Mouse (Mus musculus) C2C12 (cell line): Measurements from ENCODE around the gene Gm6588. TPM values are rescaled to one million over a fixed set of nuclear protein-coding genes. Genes with fewer than 3 reads are reported as not detected.

Source experiments
- H3K27me3 ChIP-seq: one replicate; pipeline ENCODE4 v1.6.1; 2011; ENCODE audit not compliant: control insufficient read depth, insufficient read depth, insufficient read length
- H3K36me3 ChIP-seq: one replicate; pipeline ENCODE4 v1.6.1; 2011; ENCODE audit not compliant: control insufficient read depth, insufficient read depth
- H3K4me3 ChIP-seq: one replicate; pipeline ENCODE4 v1.5.1; 2011; ENCODE audit warnings: mild to moderate bottlenecking, control low read depth; ENCODE audit not compliant: poor library complexity, insufficient read depth, severe bottlenecking
- H3K79me2 ChIP-seq: one replicate; pipeline ENCODE4 v1.6.1; 2011; ENCODE audit not compliant: control insufficient read depth, insufficient read depth
- H3K79me3 ChIP-seq: one replicate; pipeline ENCODE4 v1.6.1; 2011; ENCODE audit warnings: low read depth, control low read depth
- H3ac ChIP-seq: one replicate; pipeline ENCODE3; 2011; ENCODE audit warnings: low read depth; ENCODE audit not compliant: control insufficient read depth, insufficient read length
- CEBPB ChIP-seq: IDR thresholded peaks from one replicate; pipeline ENCODE4 v1.6.1; 2011; ENCODE audit warnings: low read depth, mild to moderate bottlenecking, control low read depth, moderate library complexity
- CTCF ChIP-seq: IDR thresholded peaks from one replicate; pipeline ENCODE4 v1.5.1; 2011; ENCODE audit not compliant: control insufficient read depth, insufficient read depth, insufficient read length
- FOSL1 ChIP-seq: IDR thresholded peaks from one replicate; pipeline ENCODE4 v1.8.0; 2011; ENCODE audit warnings: mild to moderate bottlenecking, low read length; ENCODE audit not compliant: poor library complexity, insufficient read depth, severe bottlenecking
- MAX ChIP-seq: IDR thresholded peaks from one replicate; pipeline ENCODE4 v1.6.1; 2011; ENCODE audit warnings: mild to moderate bottlenecking, control low read depth
- MYOD1 ChIP-seq: IDR thresholded peaks from one replicate; pipeline ENCODE4 v1.6.1; 2011; ENCODE audit warnings: low read depth; ENCODE audit not compliant: control insufficient read depth, insufficient read length
- MYOG ChIP-seq: IDR thresholded peaks from one replicate; pipeline ENCODE4 v1.6.1; 2011; ENCODE audit not compliant: control insufficient read depth, insufficient read length; ENCODE audit errors: extremely low read depth
- USF1 ChIP-seq: IDR thresholded peaks from one replicate; pipeline ENCODE4 v1.6.1; 2011; ENCODE audit warnings: low read depth, mild to moderate bottlenecking, control low read depth, moderate library complexity
- long read RNA-seq, 2 experiments: library from polyadenylated mRNA; unstranded; transcript quantifications; one replicate each; pipeline ENCODE4 v2.0.0; 2019 to 2020
- polyA plus RNA-seq: library from polyadenylated mRNA; unstranded; fragments of >200 nt; fragmentation: generic; extraction: Trizol; gene quantifications from one replicate; pipeline ENCODE4 v1.2.1, GENCODE M21; 2012; ENCODE audit warnings: missing spikeins

Gm6588 gene
- polyA plus RNA-seq = not detected
- long read RNA-seq, experiment 1 = 0 reads
- long read RNA-seq, experiment 2 = 0 reads

GRCm38 (mm10) chr5:112448747-112449440, at the start of gene Gm6588:
Gene Gm6588, plus strand, starts transcription at chr5:112449426.
- no peak within 1 kb of the TSS for H3ac ChIP-seq
- H3K79me3 ChIP-seq = no peaks in the 10 kb centered on the region
- no peak within 1 kb of the TSS for H3K4me3 ChIP-seq
- no peaks in the 10 kb centered on the region for H3K36me3 ChIP-seq
- TF ChIP-seq MAX (no peak), FOSL1 (no peak), CTCF (no peak), USF1 (no peak), CEBPB (no peak), MYOG (no peak), MYOD1 (no peak)
- peaks cover 28% of the 10 kb centered on the region for H3K27me3 ChIP-seq
- H3K79me2 ChIP-seq = no peaks in the 10 kb centered on the region

DNA sequence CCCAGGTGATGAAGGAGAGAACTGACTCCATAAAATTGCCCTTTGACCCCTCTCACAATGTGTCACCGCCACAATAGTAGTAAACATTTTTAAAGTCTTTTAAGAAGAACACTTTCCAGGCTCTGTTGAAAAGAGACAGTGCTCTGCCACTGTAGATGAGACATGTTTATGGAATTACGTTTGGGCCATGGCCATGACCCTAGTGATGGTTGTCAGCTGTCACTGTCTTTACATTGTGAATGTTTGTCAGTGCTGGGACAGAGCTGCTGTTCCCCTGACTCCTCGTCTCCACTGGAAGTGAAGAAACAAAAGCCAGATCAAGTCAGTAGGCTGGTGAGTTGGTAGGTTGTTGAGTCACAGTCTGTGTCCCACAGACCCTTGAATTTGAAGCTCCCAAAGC, 46.8 kb upstream of the Gm6588 start:
- H3ac ChIP-seq = no peak overlapping the region
- H3K4me3 ChIP-seq = no peak overlapping the region
- H3K27me3 ChIP-seq = peaks cover 1% of the 10 kb centered on the region
- H3K79me2 ChIP-seq = no peaks in the 10 kb centered on the region
- TF ChIP-seq CEBPB = no peak
- no peak for TF ChIP-seq CTCF
- TF ChIP-seq MYOD1 = no peak
- TF ChIP-seq MAX = no peak
- no peaks in the 10 kb centered on the region for H3K36me3 ChIP-seq
- no peaks in the 10 kb centered on the region for H3K79me3 ChIP-seq

DNA sequence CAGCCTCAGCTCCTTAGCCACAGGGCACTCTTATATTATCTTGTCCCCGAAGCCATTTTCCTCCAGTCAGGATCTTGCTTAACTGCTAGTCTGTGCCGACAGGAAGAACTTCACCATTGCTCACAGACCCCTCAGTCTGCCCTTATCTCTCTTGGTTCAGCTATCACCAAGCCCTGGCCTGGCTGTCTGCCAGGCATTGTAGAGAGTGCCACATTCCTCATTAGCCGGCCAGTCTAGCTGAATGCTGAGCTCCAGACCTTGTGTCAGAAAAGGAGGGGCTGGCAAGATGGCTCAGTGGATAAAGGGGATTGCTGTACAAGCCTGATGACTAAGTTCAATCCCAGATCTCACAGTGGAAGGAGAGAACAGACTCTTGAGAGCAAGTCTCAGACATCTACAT, 43.2 kb upstream of the Gm6588 start:
- Histone ChIP-seq H3K4me3 (no peak overlapping the region), H3K79me3 (no peaks in the 10 kb centered on the region), H3K79me2 (no peaks in the 10 kb centered on the region), H3K27me3 (peaks cover 21% of the 10 kb centered on the region), H3K36me3 (no peaks in the 10 kb centered on the region), H3ac (no peak overlapping the region)
- TF ChIP-seq CEBPB = no peak
- TF ChIP-seq MYOD1 = no peak
- no peak for TF ChIP-seq MYOG
- TF ChIP-seq FOSL1 = no peak
- no peak for TF ChIP-seq USF1
- TF ChIP-seq CTCF = no peak
- TF ChIP-seq MAX = no peak

DNA sequence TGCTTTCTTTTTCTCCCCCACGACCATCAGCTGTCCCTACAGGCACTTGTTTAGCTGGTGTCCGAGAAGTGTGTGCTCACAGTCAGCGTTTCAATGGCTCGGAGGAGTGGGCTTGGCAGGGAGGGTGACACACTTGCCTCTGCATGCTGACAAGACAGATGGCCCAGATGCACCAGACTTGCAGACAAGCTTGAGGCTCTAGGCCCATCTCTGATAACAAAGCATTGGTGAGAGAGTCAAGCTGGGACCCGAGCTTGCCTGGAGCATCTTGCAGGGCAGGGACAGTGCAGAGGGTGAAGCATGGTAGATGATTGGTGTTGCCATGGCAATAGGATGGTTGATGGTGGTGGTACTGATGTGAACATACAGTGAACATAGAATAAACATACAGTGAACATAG, 40.0 kb upstream of the Gm6588 start:
- Histone ChIP-seq H3ac (no peak overlapping the region), H3K4me3 (no peak overlapping the region), H3K27me3 (peaks cover 32% of the 10 kb centered on the region), H3K79me2 (no peaks in the 10 kb centered on the region), H3K79me3 (no peaks in the 10 kb centered on the region), H3K36me3 (no peaks in the 10 kb centered on the region)
- no peak for TF ChIP-seq MAX
- TF ChIP-seq CEBPB = no peak

- TF ChIP-seq MYOG (no peak), MYOD1 (no peak), FOSL1 (no peak), CEBPB (no peak), CTCF (no peak), MAX (no peak), USF1 (no peak)
- H3K36me3 ChIP-seq = no peaks in the 10 kb centered on the region
- no peak overlapping the region for H3ac ChIP-seq
- H3K4me3 ChIP-seq = no peak overlapping the region
- H3K27me3 ChIP-seq = peaks cover 35% of the 10 kb centered on the region
- H3K79me2 ChIP-seq = no peaks in the 10 kb centered on the region
- H3K79me3 ChIP-seq = no peaks in the 10 kb centered on the region
Measured at GRCm38 (mm10) chr5:112411072-112411471, 38.2 kb upstream of the Gm6588 start.
